Mouse (Mus musculus): ENCODE results near the gene Gemin5. TPM values are rescaled to one million over a fixed set of nuclear protein-coding genes. Genes with fewer than 3 reads are reported as not detected.
"Not testable (repeated sequence)": the region's sequence is repeated elsewhere in the genome, so short reads cannot be mapped to it uniquely, and the experiment has no call there.

Gene Gemin5
- total RNA-seq, 2 experiments from 2014 or later, result 17.1 to 18.1 TPM

GRCm38 (mm10) chr11:58123711-58124110, 44.6 kb downstream of the Gemin5 start:
- no peak for DNase-seq (ENCODE audit: low spot score in 2 of 2)
- intact Hi-C loops (cut with DNase I), result no loop called here

- no peak for DNase-seq (ENCODE audit: low spot score in 2 of 2)
- intact Hi-C loops (cut with DNase I), result no loop called here
Observed at GRCm38 (mm10) chr11:58121351-58121750, 47.0 kb downstream of the Gemin5 start.

GRCm38 (mm10) chr11:58120655-58121054, 47.7 kb downstream of the Gemin5 start:
- intact Hi-C loops (cut with DNase I), result no loop called here
- DNase-seq (ENCODE audit: low spot score in 2 of 2), result no peak

GRCm38 (mm10) chr11:58117044-58117652, 51.2 kb downstream of the Gemin5 start:
- intact Hi-C loops (cut with DNase I), result no loop called here
- DNase-seq (ENCODE audit: low spot score in 2 of 2), result no peak

GRCm38 (mm10) chr11:58116560-58116959, 51.8 kb downstream of the Gemin5 start:
- DNase-seq (ENCODE audit: low spot score in 2 of 2), result no peak
- intact Hi-C loops (cut with DNase I), result no loop called here

- intact Hi-C loops (cut with DNase I), result loop anchor here (10.0 kb wide), 1 partner anchor 197 kb away; the partner anchor contains the start of gene Zfp692
- no peak for DNase-seq (ENCODE audit: low spot score in 2 of 2)
Observed at GRCm38 (mm10) chr11:58107664-58108337, 60.5 kb downstream of the Gemin5 start.

GRCm38 (mm10) chr11:58107009-58107408, 61.3 kb downstream of the Gemin5 start:
- no peak for DNase-seq (ENCODE audit: low spot score in 2 of 2)
- intact Hi-C loops (cut with DNase I), result loop anchor here (10.0 kb wide), 1 partner anchor 198 kb away; the partner anchor contains the start of gene Zfp692

GRCm38 (mm10) chr11:58104351-58104791, 64.0 kb downstream of the Gemin5 start:
- no peak for DNase-seq (ENCODE audit: low spot score in 2 of 2)

GRCm38 (mm10) chr11:58103697-58104306, 64.5 kb downstream of the Gemin5 start, which contains the start of gene Cnot8:
Cnot8 (plus strand) TSS chr11:58104153.
- intact Hi-C loops (cut with DNase I), result loop anchor here (5.0 to 10.0 kb wide), 2 partner anchors 97 to 201 kb away; partner anchors contain the start of genes Larp1 and Zfp692
- peak; percentile 99 for DNase-seq (ENCODE audit: low spot score in 2 of 2)

More at GRCm38 (mm10) chr11:58104351-58104791, 64.0 kb downstream of the Gemin5 start:
- intact Hi-C loops (cut with DNase I), result loop anchor here (5.0 to 10.0 kb wide), 2 partner anchors 97 to 200 kb away; partner anchors contain the start of genes Larp1 and Zfp692

GRCm38 (mm10) chr11:58103344-58103653, 65.0 kb downstream of the Gemin5 start:
- DNase-seq (ENCODE audit: low spot score in 2 of 2), result no peak
- intact Hi-C loops (cut with DNase I), result loop anchor here (5.0 to 10.0 kb wide), 2 partner anchors 96 to 202 kb away; partner anchors contain the start of genes Larp1 and Zfp692

- DNase-seq (ENCODE audit: low spot score in 2 of 2), result no peak
- intact Hi-C loops (cut with DNase I), result loop anchor here (5.0 to 10.0 kb wide), 2 partner anchors 95 to 202 kb away; partner anchors contain the start of genes Larp1 and Zfp692
Observed at GRCm38 (mm10) chr11:58102581-58103343, 65.6 kb downstream of the Gemin5 start.

- intact Hi-C loops (cut with DNase I), result loop anchor here (5.0 to 10.0 kb wide), 2 partner anchors 95 to 203 kb away; partner anchors contain the start of genes Larp1 and Zfp692
Observed at GRCm38 (mm10) chr11:58102146-58102545, 66.2 kb downstream of the Gemin5 start.

GRCm38 (mm10) chr11:58101194-58101720, 67.1 kb downstream of the Gemin5 start:
- intact Hi-C loops (cut with DNase I), result loop anchor here (5.0 to 10.0 kb wide), 2 partner anchors 94 to 204 kb away; partner anchors contain the start of genes Larp1 and Zfp692

More at GRCm38 (mm10) chr11:58102146-58102545, 66.2 kb downstream of the Gemin5 start:
- no peak for DNase-seq (ENCODE audit: low spot score in 2 of 2)

GRCm38 (mm10) chr11:58100006-58100405, 68.3 kb downstream of the Gemin5 start:
- no peak for DNase-seq (ENCODE audit: low spot score in 2 of 2)
- intact Hi-C loops (cut with DNase I), result loop anchor here (5.0 to 10.0 kb wide), 2 partner anchors 93 to 205 kb away; partner anchors contain the start of genes Larp1 and Zfp692

More at GRCm38 (mm10) chr11:58101194-58101720, 67.1 kb downstream of the Gemin5 start:
- no peak for DNase-seq (ENCODE audit: low spot score in 2 of 2)

GRCm38 (mm10) chr11:58098366-58098720, 70.0 kb downstream of the Gemin5 start:
- intact Hi-C loops (cut with DNase I), result loop anchor here (5.0 kb wide), 1 partner anchor 146 kb away; no protein-coding TSS in a partner anchor

GRCm38 (mm10) chr11:58097621-58098365, 70.5 kb downstream of the Gemin5 start:
- intact Hi-C loops (cut with DNase I), result loop anchor here (5.0 kb wide), 1 partner anchor 145 kb away; no protein-coding TSS in a partner anchor
- no peak for DNase-seq (ENCODE audit: low spot score in 2 of 2)

More at GRCm38 (mm10) chr11:58098366-58098720, 70.0 kb downstream of the Gemin5 start:
- not testable (repeated sequence) for DNase-seq (ENCODE audit: low spot score in 2 of 2)

GRCm38 (mm10) chr11:58096821-58097620, 71.3 kb downstream of the Gemin5 start:
- no peak for DNase-seq (ENCODE audit: low spot score in 2 of 2)
- intact Hi-C loops (cut with DNase I), result loop anchor here (5.0 kb wide), 1 partner anchor 145 kb away; no protein-coding TSS in a partner anchor

All from left cerebral cortex, postnatal 36 days (tissue).